Mouse (Mus musculus): ENCODE data around the gene Bri3.
A peak's percentile ranks its signal among the peaks of the same experiment; 100 is the strongest.

Gene Bri3

GRCm38 (mm10) chr5:144243901-144244487 is at the start of gene Bri3:
TSS of gene Bri3 (plus strand) at chr5:144244437.
- no peak for DNase-seq (ENCODE audit: low spot score)

GRCm38 (mm10) chr5:144195567-144195966 is 48.7 kb upstream of the Bri3 start:
- DNase-seq (ENCODE audit: low spot score): no peak

- DNase-seq (ENCODE audit: low spot score): no peak
These were observed 43.6 kb upstream of the Bri3 start for GRCm38 (mm10) chr5:144200616-144201015.

- DNase-seq (ENCODE audit: low spot score): no peak
These were observed 41.8 kb upstream of the Bri3 start for GRCm38 (mm10) chr5:144202430-144202829.

GRCm38 (mm10) chr5:144203398-144203959 is 40.8 kb upstream of the Bri3 start:
- no peak for DNase-seq (ENCODE audit: low spot score)

GRCm38 (mm10) chr5:144204303-144204702 is 39.9 kb upstream of the Bri3 start:
- no peak for DNase-seq (ENCODE audit: low spot score)

- no peak for DNase-seq (ENCODE audit: low spot score)
These were observed 39.3 kb upstream of the Bri3 start for GRCm38 (mm10) chr5:144204911-144205310.

GRCm38 (mm10) chr5:144206069-144206468 is 38.2 kb upstream of the Bri3 start:
- DNase-seq (ENCODE audit: low spot score): no peak

- peak; percentile 33 for DNase-seq (ENCODE audit: low spot score)
These were observed 36.8 kb upstream of the Bri3 start for GRCm38 (mm10) chr5:144207478-144207877.

- DNase-seq (ENCODE audit: low spot score): peak; percentile 63
These were observed 29.8 kb upstream of the Bri3 start for GRCm38 (mm10) chr5:144214453-144214852.

- no peak for DNase-seq (ENCODE audit: low spot score)
These were observed 28.2 kb upstream of the Bri3 start for GRCm38 (mm10) chr5:144215992-144216391.

- no peak for DNase-seq (ENCODE audit: low spot score)
These were observed 26.2 kb upstream of the Bri3 start for GRCm38 (mm10) chr5:144218061-144218460.

- no peak for DNase-seq (ENCODE audit: low spot score)
These were observed 24.9 kb upstream of the Bri3 start for GRCm38 (mm10) chr5:144219306-144219705.

GRCm38 (mm10) chr5:144219936-144220335 is 24.3 kb upstream of the Bri3 start:
- no peak for DNase-seq (ENCODE audit: low spot score)

- no peak for DNase-seq (ENCODE audit: low spot score)
These were observed 22.9 kb upstream of the Bri3 start for GRCm38 (mm10) chr5:144221305-144221704.

GRCm38 (mm10) chr5:144222811-144223502 is 21.3 kb upstream of the Bri3 start:
- no peak for DNase-seq (ENCODE audit: low spot score)

- peak; percentile 94 for DNase-seq (ENCODE audit: low spot score)
These were observed 20.8 kb upstream of the Bri3 start, which contains the start of gene Tecpr1 for GRCm38 (mm10) chr5:144223503-144223862. TSS of gene Tecpr1 (minus strand) at chr5:144223615.

GRCm38 (mm10) chr5:144223899-144224816 is 20.1 kb upstream of the Bri3 start:
- no peak for DNase-seq (ENCODE audit: low spot score)

- DNase-seq (ENCODE audit: low spot score): no peak
These were observed 18.0 kb upstream of the Bri3 start for GRCm38 (mm10) chr5:144226220-144226619.

- no peak for DNase-seq (ENCODE audit: low spot score)
These were observed 14.0 kb upstream of the Bri3 start for GRCm38 (mm10) chr5:144230216-144230615.

GRCm38 (mm10) chr5:144231410-144231809 is 12.8 kb upstream of the Bri3 start:
- DNase-seq (ENCODE audit: low spot score): no peak

- no peak for DNase-seq (ENCODE audit: low spot score)
These were observed 11.7 kb upstream of the Bri3 start for GRCm38 (mm10) chr5:144232531-144232930.
